Mouse (Mus musculus) bone marrow, adult 2 months (tissue): ENCODE measurements around the gene Zscan26.
"Not testable (repeated sequence)": the region's sequence is repeated elsewhere in the genome, so short reads cannot be mapped to it uniquely, and the experiment has no call there.

ENCODE experiments used
- CTCF ChIP-seq: fragments of 200-500 bp; IDR thresholded peaks from 2 replicates; pipeline ENCODE4 v1.5.1; 2011; ENCODE audit warnings: low read length, control low read depth; ENCODE audit not compliant: control insufficient read depth, insufficient read depth
- POLR2A ChIP-seq: fragments of 200-500 bp; IDR thresholded peaks from 2 replicates; pipeline ENCODE4 v1.6.1; 2011; ENCODE audit warnings: low read depth, mild to moderate bottlenecking, control low read depth, low read length, borderline replicate concordance; ENCODE audit not compliant: control insufficient read depth

DNA sequence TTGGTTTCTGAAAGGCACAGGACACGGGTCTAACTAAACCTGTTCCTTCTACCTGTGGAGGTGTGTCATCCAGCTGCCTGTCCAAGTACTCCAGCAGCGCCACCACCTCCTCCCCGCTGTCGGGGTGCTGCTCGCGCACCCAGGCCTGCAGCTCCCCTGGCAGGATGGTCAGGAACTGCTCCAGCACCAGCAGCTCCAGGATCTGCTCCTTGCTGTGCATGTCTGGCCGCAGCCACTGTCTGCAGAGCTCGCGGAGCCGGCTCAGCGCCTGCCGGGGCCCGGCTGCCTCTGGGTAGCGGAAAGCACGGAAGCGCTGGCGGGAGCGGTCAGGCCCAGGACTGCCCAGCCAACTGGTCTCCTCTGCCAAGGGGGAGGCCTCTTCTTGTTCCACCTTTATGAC is 57.5 kb downstream of the Zscan26 start:
- TF ChIP-seq CTCF, POLR2A: not testable (repeated sequence)
